Mouse (Mus musculus): ENCODE results near the gene Scml4.

The Scml4 gene

DNA sequence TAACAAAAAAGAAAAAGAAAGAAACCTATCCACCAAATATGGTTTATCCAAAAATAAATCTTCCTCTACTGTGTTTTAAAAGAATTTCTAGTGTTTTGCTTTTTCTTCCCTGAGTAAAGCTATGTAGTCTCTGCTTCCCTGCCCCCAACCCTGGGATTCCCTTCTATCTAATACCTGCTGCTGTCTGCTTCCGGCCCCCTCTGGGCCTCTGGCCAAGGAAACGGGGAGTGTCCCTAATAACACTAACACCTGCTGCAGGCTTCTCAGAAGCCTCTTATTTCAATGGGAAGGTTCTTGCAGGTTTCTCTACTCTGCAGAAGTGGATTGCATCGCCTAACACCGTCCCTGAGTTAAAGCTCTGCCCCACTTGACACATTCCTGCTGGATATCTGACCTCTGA, 50.4 kb downstream of the Scml4 start:
- no peak for DNase-seq

DNA sequence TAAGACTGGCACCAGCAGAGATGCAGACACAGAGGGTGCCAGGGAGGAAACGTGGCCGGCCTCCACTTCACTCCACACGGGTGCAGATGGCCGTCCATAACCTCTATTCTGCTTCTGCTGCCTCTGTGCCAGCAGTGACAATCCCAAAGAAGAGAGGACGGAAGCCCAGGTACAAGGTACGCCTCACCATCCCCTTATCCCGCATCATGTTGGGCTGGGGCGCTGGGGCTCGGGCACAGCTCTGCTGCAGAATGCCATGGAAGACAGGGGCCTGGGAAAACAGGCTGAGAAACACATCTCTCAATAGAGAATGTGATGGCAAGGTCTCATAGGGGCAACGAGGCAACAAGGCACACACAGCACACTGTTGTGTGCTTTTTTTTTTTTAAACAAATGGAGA, 51.9 kb downstream of the Scml4 start:
- DNase-seq, result no peak

DNA sequence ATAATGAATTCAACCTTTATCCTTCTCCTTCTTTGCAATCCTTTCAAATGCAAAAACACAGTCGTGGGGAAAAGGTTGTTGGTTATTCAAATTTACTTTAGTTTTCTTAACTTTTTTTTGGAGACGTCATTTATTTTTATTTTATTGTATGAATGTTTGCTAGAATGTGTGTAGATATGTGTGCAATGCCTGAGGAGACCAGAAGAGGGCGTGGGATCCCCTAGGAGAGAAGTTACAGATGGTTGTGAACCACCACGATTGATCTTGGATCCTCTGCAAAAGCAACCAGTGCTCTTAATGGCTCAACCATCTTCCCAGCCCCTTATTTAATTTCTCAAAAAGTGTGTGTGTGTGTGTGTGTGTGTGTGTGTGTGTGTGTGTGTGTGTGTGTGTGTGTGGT, 53.0 kb downstream of the Scml4 start:
- no peak for DNase-seq

DNA sequence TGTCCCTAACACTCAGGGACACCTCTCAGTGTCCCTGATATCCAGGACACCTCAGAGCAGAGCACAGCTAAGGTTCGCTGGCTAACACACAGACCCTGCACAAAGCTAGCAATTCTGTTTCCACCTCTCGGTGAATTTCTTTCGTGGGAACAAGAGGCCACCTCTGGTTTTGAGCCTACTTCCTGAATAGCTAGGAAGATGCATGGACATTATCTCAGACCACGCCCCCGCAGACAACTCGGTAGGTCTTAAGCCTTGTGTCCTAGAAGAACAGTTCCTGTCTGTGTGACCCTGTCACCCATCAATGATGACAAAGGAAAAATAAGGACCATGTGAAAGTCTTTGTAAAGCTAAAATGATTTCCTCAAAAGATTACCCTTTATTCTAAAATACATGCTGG, 54.0 kb downstream of the Scml4 start:
- no peak for DNase-seq

DNA sequence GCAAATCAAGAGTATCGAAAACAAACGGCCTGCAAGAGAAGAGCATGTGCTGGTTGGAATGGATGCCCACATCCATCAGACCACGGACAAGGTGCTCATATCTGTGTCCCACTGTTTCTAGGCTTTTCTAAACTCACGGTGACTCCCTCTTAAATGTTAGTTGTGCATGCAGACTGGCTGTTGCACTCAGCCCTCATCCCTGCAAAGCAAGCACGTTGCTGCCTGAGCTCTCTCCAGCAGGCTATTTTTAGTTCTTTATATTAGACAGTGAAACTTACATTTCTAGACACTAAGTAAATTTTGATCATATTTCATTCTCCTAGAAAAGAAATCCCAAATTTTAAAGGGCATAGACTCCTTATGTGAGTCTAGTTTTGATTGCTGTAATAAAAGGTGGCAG, 57.2 kb downstream of the Scml4 start:
- no peak for DNase-seq

DNA sequence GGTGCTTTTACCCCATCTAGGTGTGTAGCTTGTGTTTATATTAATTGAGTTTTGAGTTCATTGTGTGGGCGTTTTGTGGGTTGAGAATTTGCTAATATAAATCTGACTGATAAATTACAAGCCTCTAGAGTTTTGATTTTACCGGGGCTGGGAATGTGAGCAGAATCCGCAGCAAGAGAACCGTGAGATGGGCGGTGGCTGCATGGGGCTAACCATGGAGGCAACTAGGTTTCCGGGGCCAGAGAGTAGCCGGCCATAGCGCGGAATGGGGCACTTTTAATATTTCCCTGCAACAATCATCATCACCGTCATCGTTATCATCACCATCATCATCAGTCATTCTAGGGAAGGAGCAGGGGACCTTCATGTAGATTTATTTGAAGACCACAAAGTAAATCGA, 59.6 kb downstream of the Scml4 start:
- DNase-seq, result no peak

DNA sequence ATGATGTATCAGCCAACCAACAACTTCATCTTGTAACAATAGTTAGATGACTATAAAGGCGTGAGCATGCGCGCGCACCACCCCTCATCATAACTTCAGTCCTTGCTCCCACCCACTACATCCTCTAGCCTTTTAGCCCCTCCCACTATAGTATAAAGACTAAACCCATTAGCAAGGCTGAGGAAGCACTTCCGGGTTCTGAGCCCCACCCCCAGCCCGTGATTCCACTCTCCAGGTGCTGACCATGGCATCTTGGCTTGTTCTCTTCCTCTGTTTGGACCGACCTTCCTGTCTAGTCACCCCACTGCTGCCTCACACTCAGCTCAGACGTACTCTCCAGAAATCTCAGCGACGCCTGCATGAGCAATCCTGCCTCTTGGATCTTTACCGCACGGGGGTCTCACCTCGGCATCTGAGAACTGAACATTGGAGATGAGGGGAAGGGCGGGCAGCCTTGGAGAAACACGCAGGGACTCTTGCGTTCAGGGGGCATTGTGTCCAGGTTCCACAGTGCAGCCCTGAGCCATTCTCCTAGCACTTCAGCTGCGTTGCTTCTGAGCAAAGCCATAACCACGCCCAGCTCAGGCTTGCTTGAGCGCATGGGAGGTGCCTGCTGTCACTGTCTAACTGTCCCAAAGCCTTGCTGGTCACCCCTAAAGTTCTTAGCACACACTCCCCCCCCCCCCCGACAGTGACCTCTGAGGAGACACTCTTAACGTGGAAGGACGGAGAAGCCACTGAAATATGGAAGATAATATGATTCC, 65.1 kb downstream of the Scml4 start:
- no peak for DNase-seq

DNA sequence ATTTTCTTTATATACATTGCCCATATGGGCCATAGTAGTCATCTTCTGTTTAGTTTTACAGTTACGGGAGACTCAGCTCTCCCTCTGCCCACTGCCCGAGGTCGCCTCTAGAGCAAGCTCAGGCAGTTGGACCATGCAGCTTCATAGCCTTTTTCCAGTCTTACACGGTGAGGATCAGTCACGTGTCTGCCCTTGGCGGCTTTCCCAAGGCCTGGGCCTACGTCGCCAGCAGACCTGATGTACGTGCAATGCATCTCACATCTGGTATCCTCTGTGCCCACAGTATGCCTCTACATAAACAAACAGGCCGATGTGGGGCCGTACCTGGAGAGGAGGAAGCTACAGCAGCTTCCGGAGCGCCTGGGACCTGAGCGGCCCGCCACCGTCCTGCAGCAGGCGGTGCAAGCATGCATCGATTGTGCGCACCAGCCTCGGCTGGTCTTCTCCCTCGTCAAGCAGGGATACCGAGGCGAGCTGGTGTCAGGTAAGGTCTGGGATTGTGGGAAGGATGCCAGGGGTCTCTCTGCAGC, 70.0 kb downstream of the Scml4 start:
- no peak for DNase-seq

DNA sequence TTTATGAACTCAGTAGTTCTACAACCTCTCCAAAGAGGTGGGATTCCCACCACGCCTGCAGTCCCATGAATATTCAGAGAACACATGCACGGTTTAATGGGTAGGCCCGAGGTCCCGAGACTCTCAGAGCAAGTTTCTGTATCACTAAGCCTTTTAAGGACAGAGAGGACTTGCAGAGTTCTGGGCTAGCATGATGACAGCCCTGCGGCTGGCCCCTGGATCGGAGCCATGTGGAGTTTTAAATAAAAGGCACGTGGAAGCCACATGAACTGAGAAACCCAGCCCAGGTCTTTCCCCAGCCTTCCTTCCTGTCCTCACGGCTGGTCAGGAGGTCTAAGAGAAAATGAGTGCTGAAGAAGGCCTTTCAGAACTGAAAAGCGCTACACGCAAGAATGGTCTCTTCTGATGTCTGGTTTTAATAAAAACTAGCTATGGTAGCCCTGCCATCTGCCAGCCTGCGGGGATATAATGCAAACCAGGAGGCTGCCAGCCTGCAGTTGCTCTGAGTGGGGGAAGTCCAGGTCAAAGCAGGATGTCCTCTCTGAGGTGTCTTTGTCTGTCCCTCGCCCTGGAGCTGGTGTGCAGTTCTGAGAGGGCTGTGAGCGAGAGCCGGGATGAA, 72.8 kb downstream of the Scml4 start:
- no peak for DNase-seq

DNA sequence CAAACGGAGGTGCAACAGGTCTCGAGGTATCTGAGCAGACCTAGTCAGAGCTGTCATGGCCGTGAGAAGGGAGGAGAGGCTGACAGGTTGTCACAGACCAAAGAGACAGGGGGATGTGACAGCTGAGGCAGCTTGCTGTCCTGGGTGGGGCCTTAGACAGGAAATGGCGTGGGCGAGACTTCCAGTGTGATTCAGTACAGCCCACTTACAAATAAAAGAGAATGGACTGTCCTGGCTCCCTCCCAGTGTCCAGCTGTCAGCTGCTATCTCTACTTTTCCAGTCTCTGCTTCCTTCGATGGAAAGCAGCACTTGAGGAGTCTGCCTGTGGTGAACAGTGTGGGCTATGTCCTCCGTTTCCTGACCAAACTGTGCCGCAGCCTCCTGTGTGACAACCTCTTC, 74.5 kb downstream of the Scml4 start:
- DNase-seq, result no peak

DNA sequence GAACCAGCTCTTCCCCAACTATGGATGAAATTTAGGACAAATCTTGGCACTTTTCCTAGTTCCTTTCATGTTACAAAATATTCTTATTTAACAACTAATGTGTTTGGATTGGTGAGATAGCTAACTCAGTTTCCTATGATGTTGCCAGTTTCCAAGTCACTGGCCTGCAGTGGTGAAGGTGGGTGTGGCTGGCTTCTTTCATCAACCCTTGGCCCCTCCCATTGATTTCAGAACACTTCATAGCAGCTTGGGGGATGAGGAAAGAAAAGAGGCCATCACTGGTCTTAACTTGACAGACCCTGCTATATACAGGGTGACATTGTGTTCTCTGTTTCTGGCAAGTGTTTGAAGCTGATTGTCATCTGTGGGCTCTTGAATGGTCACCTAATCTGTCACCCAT, 76.0 kb downstream of the Scml4 start:
- DNase-seq, result no peak

DNA sequence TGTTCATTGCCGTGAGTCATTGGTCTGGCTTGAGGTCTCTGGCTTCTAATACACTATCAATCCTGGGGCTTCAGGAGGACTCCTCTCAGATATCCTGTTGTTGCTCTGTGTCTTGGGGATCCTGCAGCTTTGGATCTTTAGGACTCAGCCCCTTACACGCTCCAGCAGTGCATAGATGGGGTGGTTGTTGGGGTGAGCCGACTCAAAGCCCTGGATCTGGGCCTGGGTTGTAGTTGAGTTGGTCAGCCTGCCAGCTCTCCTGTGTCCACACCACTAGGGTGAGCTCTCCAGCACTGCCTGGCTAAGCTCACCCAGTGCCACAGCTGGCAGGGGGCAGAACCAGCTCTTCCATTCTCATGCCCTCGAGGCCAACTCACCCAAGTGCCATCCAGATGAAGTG, 78.2 kb downstream of the Scml4 start:
- DNase-seq, result no peak

DNA sequence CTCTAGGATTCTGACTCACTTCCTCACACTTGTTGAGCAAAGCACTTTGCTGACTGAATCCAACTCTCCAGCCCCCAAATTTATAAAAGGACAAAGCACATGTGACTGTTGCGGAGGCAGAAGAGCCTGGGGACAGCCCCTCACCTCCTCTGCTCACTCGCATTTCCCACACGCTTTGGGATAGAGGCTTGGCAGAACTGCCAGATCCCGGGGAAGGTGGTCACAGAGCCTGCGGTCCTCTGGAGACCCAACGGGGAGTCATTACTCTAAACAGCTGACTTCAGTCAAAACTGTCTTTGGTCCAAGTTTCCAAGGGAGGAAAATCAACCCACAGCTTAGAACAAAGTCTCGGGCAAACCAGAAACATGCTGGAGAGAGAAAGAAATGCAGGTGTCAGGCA, 79.5 kb downstream of the Scml4 start:
- no peak for DNase-seq

DNA sequence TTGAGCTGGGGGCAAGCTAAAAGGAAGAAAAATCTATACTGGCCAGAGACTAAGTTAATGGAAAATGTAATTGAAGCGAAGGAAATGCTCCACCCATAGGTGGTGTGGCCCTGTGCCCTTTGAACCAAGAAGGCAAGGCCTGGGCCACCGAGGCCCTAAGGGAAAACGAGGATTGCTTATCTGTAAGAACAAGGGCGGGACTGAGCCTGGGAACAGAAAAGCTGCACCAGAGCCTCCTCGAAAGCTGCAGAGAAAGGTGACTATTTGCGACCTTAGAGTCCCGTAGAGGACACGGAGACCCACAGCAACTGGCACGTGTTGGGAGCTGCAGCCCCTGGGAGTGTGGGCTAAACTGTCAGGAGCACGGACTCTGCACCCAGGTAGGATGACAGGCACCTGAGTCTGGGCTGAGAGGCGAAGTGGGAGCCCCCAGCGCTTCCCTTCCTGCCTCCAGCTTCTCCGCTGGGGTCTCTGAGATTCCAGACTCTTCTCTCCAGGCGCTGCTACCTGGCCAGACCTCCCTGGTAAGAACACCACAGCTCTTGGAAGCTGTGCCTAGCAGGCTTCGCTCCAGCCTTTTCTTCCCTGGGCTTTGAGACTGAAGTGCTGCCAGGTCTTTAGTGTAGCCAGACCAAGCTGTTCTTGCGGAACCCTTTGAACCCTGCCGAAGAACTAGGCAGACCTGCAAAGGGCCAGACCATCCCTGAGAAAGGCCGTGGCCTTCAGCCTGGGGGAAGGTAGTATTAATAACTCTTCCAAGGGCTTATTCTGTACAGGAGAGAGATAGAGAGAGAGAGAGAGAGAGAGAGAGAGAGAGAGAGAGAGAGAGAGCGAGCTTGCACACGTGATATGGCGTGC, 80.3 kb downstream of the Scml4 start:
- no peak for DNase-seq

DNA sequence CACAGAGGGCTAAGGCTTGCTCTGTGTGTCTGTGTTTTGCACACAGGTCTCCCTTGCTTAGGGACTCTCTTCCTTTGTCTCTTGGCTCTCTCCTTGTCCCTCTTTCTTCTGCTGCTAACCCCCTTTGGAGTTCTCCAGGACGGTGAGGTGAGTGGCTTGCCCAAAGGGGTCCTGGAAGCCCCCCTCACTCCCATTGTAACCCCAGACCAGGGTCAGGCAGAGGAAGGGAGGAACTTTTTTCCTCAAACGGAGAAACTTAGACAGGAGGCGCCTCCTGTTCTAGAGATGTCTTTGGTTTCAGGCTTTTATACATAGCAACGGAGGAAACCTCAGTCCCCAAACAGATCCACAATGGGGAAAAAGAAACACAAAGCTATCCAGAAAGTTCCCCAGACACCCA, 81.1 kb downstream of the Scml4 start:
- no peak for DNase-seq

DNA sequence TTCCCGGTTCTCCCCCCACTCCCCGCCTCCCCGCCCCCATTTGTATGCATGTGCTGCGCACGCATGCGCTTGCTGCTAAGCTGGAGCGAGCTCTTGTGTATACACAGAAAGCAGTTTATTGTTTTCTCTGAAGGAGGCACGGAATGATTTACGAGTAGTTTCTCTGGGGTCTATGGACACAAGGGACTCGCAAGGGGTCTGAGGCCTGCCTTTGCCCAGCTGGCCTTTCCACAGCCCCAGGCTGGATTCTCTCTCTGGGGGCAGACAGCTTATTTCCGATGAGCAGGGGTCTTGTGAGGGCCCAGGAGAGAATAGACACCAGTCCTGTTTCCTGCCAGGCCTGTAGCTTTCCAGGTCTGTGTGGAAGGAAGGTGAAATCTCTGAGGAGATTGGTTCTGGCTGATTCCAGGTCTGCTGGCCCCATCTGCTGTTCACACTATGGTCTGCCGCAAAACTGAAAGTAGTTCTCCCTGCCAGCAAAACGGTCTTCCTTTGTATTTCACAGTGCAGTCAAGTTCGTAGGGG, 81.6 kb downstream of the Scml4 start:
- DNase-seq, result no peak

DNA sequence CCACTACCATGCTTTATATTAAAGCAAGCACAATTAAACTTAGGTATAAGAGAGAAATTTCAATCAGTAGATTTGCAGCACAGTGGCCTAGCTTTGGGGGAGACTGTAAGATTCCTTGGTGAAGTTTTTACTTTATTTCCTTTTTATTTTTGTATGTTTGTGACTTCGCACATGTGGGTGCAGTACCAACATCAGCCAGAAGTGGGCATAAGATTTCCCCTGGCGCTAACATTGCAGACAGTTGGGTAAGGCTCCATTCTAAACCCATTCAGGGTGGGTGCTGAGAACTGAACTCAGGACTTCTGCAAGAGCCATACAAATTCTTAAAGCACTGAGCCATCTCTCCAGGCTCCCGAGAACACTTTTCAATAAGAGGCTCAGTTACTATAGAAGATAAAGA, 82.1 kb downstream of the Scml4 start:
- no peak for DNase-seq

DNA sequence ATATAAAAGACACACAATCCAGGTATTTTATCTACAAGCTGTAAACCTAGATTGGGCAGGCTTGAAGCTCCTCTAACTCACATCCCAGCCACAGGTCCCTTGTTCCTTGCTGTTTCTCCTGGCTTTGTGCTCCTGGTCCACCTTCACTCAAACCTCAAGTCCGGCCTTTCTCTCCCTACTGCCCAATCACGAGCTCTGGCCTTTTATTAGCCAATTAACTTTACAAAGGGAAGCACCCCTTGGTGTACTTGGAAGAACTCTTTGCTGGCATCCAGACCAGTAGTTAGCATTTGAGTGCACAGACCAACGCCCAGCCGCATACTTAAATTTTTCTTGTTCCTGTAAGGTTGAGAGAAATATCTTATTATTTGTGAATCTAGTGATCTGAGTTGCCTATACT, 85.1 kb downstream of the Scml4 start:
- DNase-seq, result no peak

DNA sequence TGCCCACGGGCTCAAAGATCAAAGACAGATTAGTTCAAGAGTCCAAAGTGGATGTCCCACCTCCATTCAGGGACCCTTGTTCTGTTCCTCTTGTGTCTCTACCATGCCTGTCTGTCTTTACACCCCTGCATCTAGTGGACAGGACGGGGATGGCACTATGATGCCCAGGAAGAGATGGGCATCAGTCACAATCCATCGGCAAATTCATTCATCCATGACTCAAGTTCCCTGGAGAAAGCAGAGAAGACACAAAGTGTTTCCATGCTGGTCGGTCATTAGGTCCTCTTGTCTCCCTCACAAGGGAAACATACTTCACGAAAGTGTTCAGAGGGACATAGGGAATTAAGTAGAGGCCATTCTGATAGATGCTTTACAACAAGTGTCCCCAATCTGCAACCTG, 87.2 kb downstream of the Scml4 start:
- DNase-seq, result no peak

DNA sequence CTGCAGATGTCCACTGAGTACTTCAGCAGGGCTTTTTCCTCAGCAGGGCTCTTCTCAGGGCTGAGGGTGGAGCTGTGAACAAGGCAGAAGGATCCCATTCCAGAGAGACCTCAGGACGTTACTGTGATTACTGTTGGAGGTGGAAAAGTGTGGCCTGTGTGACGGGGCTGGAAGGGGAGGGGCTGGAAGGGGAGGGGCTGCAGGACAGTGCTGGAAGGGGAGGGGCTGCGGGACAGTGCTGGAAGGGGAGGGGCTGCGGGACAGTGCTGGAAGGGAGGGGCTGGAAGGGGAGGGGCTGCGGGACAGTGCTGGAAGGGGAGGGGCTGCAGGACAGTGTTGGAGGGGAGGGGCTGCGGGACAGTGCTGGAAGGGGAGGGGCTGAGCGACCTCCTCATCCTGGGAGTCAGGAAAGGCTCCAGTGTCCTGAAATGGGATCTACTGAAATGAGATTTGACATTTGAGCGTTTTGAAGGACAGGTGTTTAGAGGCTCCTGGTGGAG, 90.1 kb downstream of the Scml4 start:
- DNase-seq, result no peak

DNA sequence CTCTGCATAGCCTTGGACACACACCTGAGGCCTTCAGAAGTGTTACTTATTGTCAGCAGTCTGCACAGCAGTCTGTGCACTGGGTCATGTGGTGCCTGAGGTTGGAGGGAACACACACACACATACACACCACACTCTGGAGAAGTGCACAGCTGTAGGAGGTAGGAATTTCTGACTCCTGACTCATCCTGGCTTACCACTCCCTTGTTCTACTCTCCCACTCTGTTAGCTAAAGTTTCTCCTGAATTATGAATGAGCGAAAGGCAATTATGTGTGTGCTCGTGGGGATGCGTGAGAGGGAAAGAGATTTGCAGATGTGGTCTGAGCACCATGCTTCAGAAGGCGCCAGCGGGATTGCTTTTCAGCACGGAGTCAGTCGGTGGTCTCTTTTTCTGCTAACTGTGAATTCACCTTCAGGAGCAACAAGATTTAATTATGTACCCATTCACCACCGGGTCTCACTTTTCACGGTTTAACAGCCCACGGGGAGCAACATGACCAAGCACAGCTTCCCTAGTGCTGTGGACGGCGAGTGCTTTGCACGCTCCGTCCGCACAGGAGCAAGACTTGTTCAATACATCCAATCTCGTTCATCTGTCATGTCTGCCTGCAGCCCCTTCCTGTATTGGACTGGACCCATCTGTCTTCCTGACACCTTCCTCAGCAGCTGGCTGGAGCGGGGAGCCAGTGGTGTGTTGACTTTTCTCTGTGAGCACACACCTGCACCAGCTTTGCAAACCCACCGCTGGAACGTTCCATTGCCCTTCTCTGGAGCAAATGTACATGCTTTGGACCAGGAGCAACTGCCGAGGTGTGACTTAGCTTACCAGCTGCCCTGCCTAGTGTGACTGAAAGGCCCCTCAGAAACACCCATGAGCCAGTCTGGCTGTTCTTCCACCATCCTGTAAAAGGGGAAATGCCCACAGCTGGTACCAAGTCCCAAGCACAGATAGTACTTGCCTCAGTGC, 91.2 kb downstream of the Scml4 start:
- no peak for DNase-seq

DNA sequence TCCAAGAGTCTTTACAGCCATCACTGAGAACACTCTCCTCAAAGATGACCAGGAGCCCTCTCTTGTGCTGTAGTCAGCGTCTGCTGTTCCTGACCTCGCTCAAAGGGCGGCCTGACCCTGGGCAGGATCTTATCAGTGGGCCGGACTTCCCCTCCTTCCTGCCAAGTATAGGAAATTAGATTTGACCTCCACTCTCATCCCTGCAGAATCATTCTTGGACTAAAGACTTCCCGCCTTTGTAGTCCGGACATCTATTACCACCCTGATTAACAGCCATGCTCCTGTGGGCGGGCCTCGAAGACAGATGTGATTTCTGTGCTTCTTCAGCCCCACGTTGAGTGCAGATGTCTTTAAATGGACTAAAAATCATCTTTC, 91.9 kb downstream of the Scml4 start:
- no peak for DNase-seq

Measured in cerebellum, adult 18-20 months (tissue).